Mouse (Mus musculus) cerebellum, postnatal 4 days (tissue): Measurements from ENCODE around the gene Cd101.

ENCODE experiments used
- DNase-seq, 2 experiments: peaks; one replicate each; pipeline ENCODE4 v3.0.0; 2022; ENCODE audit warnings: low spot score in 2 of 2, mixed read lengths in 1 of 2

Gene Cd101

GRCm38 (mm10) chr3:101029339-101029738, at the start of gene Cd101:
Cd101 (minus strand) TSS chr3:101029556.
- no peak for DNase-seq

DNA sequence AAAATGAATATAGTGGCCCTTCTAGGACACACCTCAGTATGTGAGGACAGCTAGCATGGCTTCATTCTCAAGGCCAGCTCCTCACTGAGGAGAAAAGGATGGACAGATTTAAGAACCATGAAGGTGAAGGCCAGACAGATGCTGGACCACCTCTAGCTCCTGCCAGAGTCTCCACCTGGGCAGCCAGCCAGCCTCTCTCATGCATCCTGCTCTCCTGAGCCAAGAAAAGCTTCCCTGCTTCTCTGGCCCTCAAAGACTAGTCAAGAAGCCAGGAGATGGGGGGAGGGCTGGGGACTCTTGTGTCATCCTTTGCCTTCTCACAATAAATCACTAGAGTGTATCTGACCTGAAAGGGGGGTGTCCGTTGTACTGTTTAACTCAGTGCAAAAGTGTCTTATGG, 49.0 kb upstream of the Cd101 start:
- peak; percentile 32 to 61 for DNase-seq

DNA sequence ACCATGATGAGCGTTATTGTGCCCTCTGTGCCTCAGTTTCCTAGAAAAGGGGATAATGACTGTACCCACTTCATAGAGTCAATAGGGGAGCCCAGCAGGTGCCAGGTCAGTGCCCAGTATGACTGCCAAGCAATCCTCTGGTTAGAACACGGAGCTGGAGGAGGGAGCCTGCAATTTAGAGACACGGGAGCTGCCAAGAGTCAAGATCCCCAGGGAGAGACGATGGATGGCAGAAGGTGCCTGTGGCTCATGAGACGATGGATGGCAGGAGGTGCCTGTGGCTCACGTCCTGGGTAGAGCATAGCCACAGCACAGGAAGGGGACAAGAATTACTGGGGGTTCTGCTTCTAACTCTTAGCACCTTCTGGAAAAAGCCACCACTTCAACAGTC, 48.3 kb upstream of the Cd101 start:
- DNase-seq = no peak

DNA sequence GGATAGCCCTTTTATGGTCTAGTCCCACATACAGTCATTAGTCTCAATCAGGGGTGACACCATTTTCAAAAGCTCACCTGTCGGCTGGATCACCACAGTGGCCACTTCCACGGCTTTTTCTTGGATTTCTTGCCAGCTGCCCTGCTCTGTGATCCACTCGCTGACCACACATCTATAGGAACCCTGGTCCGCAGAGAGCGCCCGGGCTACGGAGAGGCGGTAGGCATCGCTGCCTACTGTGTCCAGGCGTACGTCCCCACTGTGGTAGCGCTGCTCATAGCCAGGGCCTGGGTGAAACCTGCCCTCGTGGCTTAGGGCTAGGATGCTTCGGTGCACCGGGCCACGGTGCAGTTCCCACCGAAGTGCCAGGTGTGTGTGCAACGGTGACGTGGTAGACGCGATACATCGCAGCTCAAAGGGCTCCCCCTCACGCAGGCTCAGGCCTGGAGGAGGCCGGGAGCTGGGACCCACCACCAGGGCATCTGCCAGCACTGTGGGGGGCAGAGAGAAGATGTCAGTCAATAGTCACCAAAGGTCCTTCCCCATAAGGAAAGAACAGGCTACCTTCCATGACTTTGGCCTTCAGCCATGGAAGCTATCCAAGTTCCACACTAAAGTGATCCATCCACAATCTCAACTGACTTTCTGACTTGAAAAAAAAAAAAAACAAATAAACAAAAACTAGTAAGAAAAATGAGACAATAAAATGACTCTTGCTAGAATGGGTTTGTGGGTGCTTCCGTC, 47.8 kb upstream of the Cd101 start:
- peak in 1 of 2 experiments; percentile 39 for DNase-seq

- DNase-seq = no peak
These were observed 46.5 kb upstream of the Cd101 start for GRCm38 (mm10) chr3:101075866-101076265.

DNA sequence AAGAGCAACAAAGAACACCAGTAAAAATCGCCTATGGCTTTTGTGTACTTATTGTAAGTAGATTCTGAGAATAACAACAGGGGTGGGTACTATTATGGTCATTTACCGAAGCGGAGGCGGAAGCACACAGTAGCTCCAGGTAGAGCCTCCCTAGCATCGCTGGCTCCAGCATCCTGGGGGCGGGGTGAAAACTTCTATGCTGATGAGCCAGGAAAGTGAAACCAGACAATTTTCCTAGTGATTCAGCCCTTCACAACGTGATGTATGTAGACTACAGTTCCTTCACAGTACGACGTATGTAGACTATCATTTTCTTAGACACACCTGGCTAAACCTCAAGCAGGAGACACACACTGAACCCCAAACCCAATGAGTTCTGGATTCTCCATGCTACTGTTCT, 44.0 kb upstream of the Cd101 start:
- DNase-seq = no peak

GRCm38 (mm10) chr3:101072506-101073215, 43.3 kb upstream of the Cd101 start:
- no peak for DNase-seq

GRCm38 (mm10) chr3:101071576-101071975, 42.2 kb upstream of the Cd101 start:
- DNase-seq = no peak

- no peak for DNase-seq
These were observed 41.5 kb upstream of the Cd101 start for GRCm38 (mm10) chr3:101070796-101071235.

DNA sequence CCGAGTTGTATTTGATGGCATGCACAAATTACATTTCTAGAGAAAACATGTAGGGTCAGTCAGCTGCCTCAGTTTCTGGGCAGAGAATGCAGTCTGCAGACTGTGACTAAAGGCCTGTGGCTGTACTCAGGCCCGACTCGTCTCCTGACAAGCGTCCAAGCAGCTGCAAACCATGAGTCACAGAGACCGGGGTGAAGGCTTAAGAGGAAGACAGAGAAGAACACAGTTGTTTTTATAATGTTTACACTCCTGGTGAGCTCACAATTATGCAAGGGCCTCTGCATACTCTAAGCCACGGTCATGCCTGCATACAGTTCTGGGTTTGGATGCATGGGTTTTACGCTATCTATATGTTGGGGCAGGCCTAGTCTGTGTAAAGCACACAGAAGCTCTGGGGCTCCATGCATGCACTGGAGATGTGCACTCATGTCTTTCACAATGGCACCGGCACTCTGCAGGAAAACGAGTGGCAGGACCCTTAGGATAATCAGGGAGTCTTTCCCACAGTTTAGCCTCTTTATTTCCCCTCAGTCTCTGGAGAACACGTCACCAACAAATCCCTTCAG, 41.0 kb upstream of the Cd101 start:
- DNase-seq = no peak

DNA sequence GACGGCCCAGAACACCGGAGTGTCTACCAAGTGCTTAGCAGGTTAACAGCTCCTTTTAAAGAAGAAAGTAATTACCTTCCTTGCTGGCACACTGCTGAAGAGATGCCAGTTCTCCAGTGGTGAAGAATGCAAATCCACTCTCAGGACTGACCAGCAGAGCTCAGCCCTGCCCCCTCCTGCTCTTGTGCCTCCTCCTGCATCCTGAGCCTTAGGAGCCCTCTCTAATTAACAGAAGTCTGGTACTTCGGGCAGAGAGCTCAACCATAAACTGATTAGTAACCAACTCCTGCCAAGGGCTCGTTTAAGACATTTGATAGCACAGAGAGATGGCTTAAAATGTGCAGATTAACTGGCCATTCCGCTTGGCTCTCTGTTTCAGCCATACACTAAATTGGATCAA, 39.3 kb upstream of the Cd101 start:
- no peak for DNase-seq

DNA sequence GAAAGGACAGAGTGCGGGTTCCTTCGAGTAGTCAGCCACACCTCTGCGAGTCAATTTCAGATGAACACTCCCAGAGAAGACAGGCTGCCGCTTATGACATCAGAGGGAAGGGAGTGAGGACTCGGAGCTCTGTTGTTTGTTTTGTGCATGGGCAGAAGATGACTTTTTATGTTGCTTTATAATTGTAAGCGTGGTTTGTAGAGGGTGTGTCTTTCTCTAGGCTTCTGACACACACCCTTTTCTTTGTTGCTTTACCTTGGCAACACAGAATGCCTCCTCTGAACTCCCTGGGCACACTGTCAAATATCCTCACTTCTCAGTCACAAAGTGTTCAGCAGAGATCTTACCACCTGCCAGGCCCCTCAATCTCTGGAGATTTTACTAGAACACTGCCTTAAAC, 36.8 kb upstream of the Cd101 start:
- no peak for DNase-seq

- DNase-seq = no peak
These were observed 32.7 kb upstream of the Cd101 start for GRCm38 (mm10) chr3:101061865-101062585.

DNA sequence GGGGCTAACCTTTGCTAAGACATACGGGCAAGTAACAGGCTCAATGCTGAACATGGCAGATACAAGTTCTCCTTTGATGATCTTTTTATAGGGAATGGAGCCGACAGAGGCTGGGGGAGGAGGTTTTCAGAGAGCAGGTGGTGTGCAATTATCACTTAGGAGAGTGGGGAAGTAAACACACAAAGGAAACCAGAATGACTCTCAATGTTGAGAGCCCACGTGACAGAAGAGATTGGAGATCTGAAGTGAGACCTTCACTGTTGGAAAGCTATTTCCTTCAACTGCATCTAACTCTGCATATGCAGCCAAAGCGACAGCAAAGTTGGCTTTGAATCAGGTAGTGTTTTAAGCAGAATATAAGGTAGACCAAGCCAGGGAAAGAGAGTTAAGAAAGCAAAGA, 29.9 kb upstream of the Cd101 start:
- no peak for DNase-seq

- no peak for DNase-seq
These were observed 28.8 kb upstream of the Cd101 start for GRCm38 (mm10) chr3:101058203-101058602.

GRCm38 (mm10) chr3:101055216-101055615, 25.9 kb upstream of the Cd101 start:
- DNase-seq = no peak

- DNase-seq = no peak
These were observed 22.2 kb upstream of the Cd101 start for GRCm38 (mm10) chr3:101051601-101052000.

- no peak for DNase-seq
These were observed 20.6 kb upstream of the Cd101 start for GRCm38 (mm10) chr3:101049997-101050396.

DNA sequence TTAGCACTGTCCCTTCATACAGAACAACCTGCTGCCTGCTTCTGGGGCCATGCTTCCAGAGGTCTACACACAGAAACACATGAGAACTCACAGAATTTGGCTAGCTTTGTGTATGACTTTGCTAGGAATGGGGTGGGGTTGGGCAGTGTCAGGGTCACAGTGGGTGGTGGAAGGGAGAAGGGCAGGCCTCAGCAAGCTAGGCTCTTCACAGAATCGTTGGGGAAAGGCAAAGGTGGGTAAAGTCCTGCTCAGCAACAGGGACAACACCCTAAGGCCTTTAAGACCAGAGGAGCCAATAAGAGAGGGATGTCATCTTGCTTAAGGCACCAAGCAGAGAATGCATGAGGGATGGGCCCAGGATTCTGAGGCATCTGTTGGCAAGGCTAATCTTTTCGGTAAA, 19.4 kb upstream of the Cd101 start:
- no peak for DNase-seq

DNA sequence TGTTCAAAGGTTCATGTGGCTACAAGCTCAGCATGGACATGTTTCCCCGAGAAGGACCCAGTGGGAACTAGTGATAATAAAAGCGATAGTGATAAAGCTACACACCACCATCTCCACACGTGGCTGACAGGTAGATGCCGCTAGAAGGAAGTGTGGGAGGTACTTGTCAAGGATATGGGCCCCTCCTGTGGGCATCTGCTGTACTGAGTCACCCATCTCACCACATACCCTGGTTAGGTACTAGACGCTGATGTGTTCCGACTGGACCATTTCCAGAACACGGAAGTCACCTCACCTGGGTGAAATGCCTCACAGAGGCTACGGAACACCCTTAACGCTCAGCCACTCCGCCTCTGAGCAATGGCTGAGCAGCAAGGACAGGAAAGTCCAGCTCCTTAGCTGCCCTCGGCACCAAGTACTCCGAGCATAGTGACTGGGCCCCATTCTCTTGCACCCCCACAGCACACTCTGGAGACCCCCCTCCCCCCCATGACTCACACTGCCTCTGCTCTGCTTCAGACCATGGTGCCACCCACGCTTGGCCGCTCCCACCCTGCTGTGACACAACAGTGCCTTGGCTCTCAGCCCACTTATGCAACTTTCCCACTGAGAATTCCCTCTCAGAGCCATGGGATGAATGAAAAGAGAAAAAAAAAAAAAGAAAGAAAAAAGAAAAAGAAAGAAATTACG, 18.4 kb upstream of the Cd101 start:
- no peak for DNase-seq

GRCm38 (mm10) chr3:101045431-101045830, 16.1 kb upstream of the Cd101 start:
- DNase-seq = no peak

DNA sequence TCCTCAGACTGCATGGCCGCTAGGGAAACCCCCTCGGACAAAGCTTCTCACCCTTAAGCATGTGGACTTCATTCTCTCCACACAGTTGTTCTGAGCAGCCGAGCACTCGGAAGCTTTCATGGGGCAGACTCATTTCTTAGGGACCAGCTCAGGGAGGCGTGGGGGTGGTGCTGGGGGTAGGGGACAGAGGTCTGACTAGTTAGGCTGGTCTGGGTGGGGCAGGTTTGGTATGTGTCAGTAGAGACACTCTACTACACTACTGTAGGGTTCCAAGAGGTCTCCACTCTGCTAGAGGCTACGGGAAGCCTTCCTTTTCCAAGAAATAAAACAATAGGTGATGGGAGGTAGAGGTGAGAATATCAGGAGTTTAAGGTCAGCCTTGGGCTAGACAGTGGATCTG, 15.3 kb upstream of the Cd101 start:
- no peak for DNase-seq
